Mouse (Mus musculus): Measurements from ENCODE around the gene Mroh2b. TPM values are rescaled to one million over a fixed set of nuclear protein-coding genes. Genes with fewer than 3 reads are reported as not detected.

Gene Mroh2b
- not detected in 2 replicates for polyA plus RNA-seq (2012; rRNA removed)

DNA sequence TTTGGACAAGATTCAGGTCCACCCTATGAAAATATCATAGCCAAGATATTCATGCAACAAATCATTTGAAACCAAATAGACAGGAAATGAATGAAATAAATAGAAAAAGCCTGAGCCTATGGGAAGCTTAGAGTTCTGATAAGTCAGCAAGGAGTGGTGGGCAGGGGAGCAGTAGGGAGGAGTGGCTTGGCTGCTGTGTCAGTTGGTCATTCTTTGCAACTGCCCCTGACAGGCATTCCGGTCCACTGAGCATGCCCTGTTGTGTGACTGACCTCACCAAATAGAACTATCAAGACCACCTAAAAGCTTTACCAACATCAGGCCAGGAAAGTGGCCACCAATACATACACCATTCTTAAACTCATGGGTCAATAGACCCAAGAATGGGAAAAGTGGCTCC, at the start of gene Mroh2b:
Gene Mroh2b, plus strand, starts transcription at position 301 of the 400 bp plus-strand sequence.
- H3K4me1 ChIP-seq (ENCODE audit: control insufficient read depth, insufficient read depth, low read length) = no peaks in the 10 kb centered on the region
- H3K27ac ChIP-seq (ENCODE audit: insufficient read depth, low read length) = no peak within 1 kb of the TSS
- 56% methylated on average over 1 of the region's 1 CpGs for WGBS
- H3K27me3 ChIP-seq (ENCODE audit: control insufficient read depth, insufficient read depth, low read length) = no peaks in the 10 kb centered on the region
- no peak for TF ChIP-seq CTCF (IDR thresholded peaks at IDR 0.05; ENCODE audit: borderline replicate concordance, insufficient read depth, low read depth, low read length)
- no peak for TF ChIP-seq POLR2A (IDR thresholded peaks at IDR 0.05; ENCODE audit: borderline replicate concordance, insufficient read depth, low read length)
- DNase-seq = peak in 1 of 2 experiments; percentile 2
- H3K4me3 ChIP-seq (replicated peaks; ENCODE audit: insufficient read depth, low read depth, low read length) = no peak within 1 kb of the TSS

DNA sequence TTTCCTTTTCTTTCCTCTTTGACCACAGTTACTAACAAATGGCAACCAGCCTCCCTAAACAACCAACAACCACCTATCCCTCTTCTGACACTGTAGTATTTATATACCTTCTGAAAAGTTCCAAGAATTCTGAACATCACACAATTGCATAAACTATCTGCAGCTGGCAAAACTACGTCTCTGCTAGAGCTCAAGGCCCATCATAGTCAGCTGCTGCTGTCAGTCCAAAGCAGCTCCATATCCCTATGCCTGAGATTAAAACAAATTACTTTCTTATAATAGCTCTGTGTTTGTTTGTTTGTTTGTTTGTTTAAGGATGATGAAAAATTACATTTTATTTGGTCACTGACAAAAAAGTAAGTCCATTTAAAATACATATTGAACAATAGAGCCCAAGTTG, 48.5 kb upstream of the Mroh2b start:
- Histone ChIP-seq H3K27ac (ENCODE audit: insufficient read depth, low read length) (no peak overlapping the region), H3K4me1 (ENCODE audit: control insufficient read depth, insufficient read depth, low read length) (no peaks in the 10 kb centered on the region), H3K4me3 (replicated peaks; ENCODE audit: insufficient read depth, low read depth, low read length) (no peak overlapping the region), H3K27me3 (ENCODE audit: control insufficient read depth, insufficient read depth, low read length) (no peaks in the 10 kb centered on the region)
- TF ChIP-seq CTCF (IDR thresholded peaks at IDR 0.05; ENCODE audit: borderline replicate concordance, insufficient read depth, low read depth, low read length) = no peak
- TF ChIP-seq POLR2A (IDR thresholded peaks at IDR 0.05; ENCODE audit: borderline replicate concordance, insufficient read depth, low read length) = no peak
- WGBS = 97% methylated on average over 1 of the region's 1 CpGs
- no peak for DNase-seq

DNA sequence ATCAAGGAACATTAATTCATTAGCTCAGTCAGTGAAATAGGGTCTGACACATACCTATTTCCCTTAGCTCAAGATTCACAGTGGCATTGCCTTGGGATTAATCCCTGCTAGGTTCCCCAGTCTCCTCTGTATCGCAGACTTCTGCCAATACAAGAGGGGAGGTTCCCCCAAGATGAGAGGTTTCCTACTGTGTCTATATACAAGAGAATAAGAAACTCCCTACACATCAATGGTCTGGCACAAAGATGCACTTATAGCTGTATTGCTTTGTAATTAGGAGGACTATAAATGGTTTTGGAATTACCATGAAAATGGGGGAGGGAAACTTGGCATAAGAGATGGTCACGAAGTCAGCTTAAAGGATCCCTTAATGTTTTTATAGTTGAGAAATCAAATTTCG, 3.6 kb upstream of the Mroh2b start:
- TF ChIP-seq POLR2A (IDR thresholded peaks at IDR 0.05; ENCODE audit: borderline replicate concordance, insufficient read depth, low read length) (no peak), CTCF (IDR thresholded peaks at IDR 0.05; ENCODE audit: borderline replicate concordance, insufficient read depth, low read depth, low read length) (no peak)
- no peaks in the 10 kb centered on the region; the same call in 1 of the 2 replicates for H3K27me3 ChIP-seq (ENCODE audit: control insufficient read depth, insufficient read depth, low read length)
- no peak overlapping the region for H3K27ac ChIP-seq (ENCODE audit: insufficient read depth, low read length)
- H3K4me3 ChIP-seq (replicated peaks; ENCODE audit: insufficient read depth, low read depth, low read length) = no peak overlapping the region
- 40% methylated on average over 3 of the region's 3 CpGs for WGBS
- H3K4me1 ChIP-seq (ENCODE audit: control insufficient read depth, insufficient read depth, low read length) = no peaks in the 10 kb centered on the region
- no peak for DNase-seq

DNA sequence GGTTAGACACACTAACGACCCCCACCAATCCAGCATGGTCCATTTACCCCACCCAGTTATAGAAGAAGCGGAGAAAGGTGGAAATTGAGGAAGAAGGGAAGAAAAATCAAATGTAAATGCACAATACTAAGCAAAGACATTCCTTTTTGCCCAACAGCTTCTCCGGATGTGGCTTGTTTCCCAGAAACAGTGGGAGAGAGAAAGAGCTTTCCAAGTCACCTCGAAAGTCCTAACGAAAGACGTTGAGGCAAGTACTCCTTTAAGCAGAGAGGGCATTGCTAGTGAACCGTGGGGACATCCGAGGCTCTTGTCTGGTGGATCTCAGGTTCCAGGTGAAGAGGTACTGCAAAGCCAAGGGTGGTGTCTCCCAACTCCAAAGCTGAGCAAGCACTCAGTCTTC, 36.2 kb downstream of the Mroh2b start:
- TF ChIP-seq CTCF (IDR thresholded peaks at IDR 0.05; ENCODE audit: borderline replicate concordance, insufficient read depth, low read depth, low read length) (no peak), POLR2A (IDR thresholded peaks at IDR 0.05; ENCODE audit: borderline replicate concordance, insufficient read depth, low read length) (no peak)
- Histone ChIP-seq H3K27me3 (ENCODE audit: control insufficient read depth, insufficient read depth, low read length) (no peaks in the 10 kb centered on the region), H3K4me1 (ENCODE audit: control insufficient read depth, insufficient read depth, low read length) (no peaks in the 10 kb centered on the region), H3K27ac (ENCODE audit: insufficient read depth, low read length) (no peak overlapping the region), H3K4me3 (replicated peaks; ENCODE audit: insufficient read depth, low read depth, low read length) (no peak overlapping the region)
- DNase-seq = peak in 1 of 2 experiments; percentile 4
- 29% methylated on average over 8 of the region's 8 CpGs for WGBS

GRCm38 (mm10) chr15:4973355-4973754, 74.8 kb downstream of the Mroh2b start:
- WGBS = 97% methylated on average over 1 of the region's 1 CpGs
- TF ChIP-seq POLR2A (IDR thresholded peaks at IDR 0.05; ENCODE audit: borderline replicate concordance, insufficient read depth, low read length) = no peak
- TF ChIP-seq CTCF (IDR thresholded peaks at IDR 0.05; ENCODE audit: borderline replicate concordance, insufficient read depth, low read depth, low read length) = no peak
- no peak for DNase-seq

GRCm38 (mm10) chr15:5002903-5003302, 104.4 kb downstream of the Mroh2b start:
- 12% methylated on average over 2 of the region's 2 CpGs for WGBS
- no peaks in the 10 kb centered on the region for H3K27me3 ChIP-seq (ENCODE audit: control insufficient read depth, insufficient read depth, low read length)
- H3K4me1 ChIP-seq (ENCODE audit: control insufficient read depth, insufficient read depth, low read length) = no peaks in the 10 kb centered on the region
- TF ChIP-seq CTCF (IDR thresholded peaks at IDR 0.05; ENCODE audit: borderline replicate concordance, insufficient read depth, low read depth, low read length) = no peak
- TF ChIP-seq POLR2A (IDR thresholded peaks at IDR 0.05; ENCODE audit: borderline replicate concordance, insufficient read depth, low read length) = no peak
- no peak overlapping the region for H3K4me3 ChIP-seq (replicated peaks; ENCODE audit: insufficient read depth, low read depth, low read length)
- no peak overlapping the region for H3K27ac ChIP-seq (ENCODE audit: insufficient read depth, low read length)
- no peak for DNase-seq

More at GRCm38 (mm10) chr15:4973355-4973754, 74.8 kb downstream of the Mroh2b start:
- H3K27ac ChIP-seq (ENCODE audit: insufficient read depth, low read length) = no peak overlapping the region
- peaks cover 4% of the 10 kb centered on the region; the same call in 1 of the 2 replicates for H3K4me1 ChIP-seq (ENCODE audit: control insufficient read depth, insufficient read depth, low read length)
- no peaks in the 10 kb centered on the region for H3K27me3 ChIP-seq (ENCODE audit: control insufficient read depth, insufficient read depth, low read length)
- no peak overlapping the region for H3K4me3 ChIP-seq (replicated peaks; ENCODE audit: insufficient read depth, low read depth, low read length)

DNA sequence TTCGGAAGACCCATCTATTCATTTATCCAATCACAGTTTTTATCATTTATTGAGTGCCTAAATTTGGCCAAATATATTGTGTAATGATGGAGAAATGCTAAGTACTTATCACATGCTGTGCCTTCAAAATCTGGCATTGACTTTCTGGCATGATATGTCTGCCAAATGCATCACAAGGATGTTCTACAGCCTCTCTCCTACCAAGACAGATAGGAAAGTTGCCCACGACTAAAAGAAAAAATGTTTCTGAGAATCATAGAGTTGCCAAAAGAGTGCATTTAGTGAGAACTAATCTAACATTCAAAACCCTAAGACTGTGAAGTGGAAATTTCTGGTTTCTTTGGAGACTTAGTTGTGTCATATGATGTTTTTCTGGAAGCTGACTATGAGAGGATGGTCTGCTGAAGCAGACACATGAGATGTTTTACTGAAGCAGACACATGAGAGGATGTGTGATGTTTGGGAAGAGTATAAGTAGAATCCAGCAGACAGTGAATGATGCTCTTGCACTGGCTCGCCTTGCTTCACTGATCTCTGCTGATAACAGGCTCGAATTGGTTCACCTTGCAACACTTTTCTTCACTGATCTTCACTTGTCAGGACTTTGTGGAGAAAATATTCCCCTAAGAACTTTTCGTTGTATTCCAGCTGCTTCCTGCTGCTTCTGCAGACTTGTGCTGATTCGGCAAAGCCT, 105.1 kb downstream of the Mroh2b start:
- no peak for DNase-seq
- TF ChIP-seq CTCF (IDR thresholded peaks at IDR 0.05; ENCODE audit: borderline replicate concordance, insufficient read depth, low read depth, low read length) (no peak), POLR2A (IDR thresholded peaks at IDR 0.05; ENCODE audit: borderline replicate concordance, insufficient read depth, low read length) (no peak)
- no peak overlapping the region for H3K4me3 ChIP-seq (replicated peaks; ENCODE audit: insufficient read depth, low read depth, low read length)
- no peak overlapping the region for H3K27ac ChIP-seq (ENCODE audit: insufficient read depth, low read length)
- no peaks in the 10 kb centered on the region for H3K4me1 ChIP-seq (ENCODE audit: control insufficient read depth, insufficient read depth, low read length)
- H3K27me3 ChIP-seq (ENCODE audit: control insufficient read depth, insufficient read depth, low read length) = no peaks in the 10 kb centered on the region
- 60% methylated on average over 6 of the region's 6 CpGs for WGBS

DNA sequence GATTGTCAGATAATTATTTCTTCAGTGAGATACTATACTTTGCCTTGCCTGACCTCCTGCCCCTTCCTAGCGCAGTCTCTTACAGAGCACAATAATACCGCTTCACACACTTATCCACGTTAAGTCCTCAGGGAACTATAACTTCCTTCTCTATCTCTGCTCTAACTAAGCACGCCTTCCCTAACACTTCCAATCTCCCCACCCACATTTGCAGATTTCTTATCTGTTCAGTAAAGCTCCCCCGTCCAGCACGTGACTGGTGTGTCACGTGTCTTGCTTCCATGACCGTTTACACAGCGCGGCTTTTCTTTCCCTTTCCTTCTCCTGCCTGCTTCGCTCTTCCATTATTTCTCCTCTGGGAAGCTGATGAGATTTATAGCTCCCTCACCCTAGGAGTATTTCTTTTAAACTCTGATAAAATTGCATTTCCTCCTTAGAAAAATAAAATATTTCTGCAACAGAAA, 111.1 kb downstream of the Mroh2b start:
- H3K4me3 ChIP-seq (replicated peaks; ENCODE audit: insufficient read depth, low read depth, low read length) = no peak overlapping the region
- no peak for TF ChIP-seq CTCF (IDR thresholded peaks at IDR 0.05; ENCODE audit: borderline replicate concordance, insufficient read depth, low read depth, low read length)
- no peak for TF ChIP-seq POLR2A (IDR thresholded peaks at IDR 0.05; ENCODE audit: borderline replicate concordance, insufficient read depth, low read length)
- 86% methylated on average over 11 of the region's 11 CpGs for WGBS
- H3K4me1 ChIP-seq (ENCODE audit: control insufficient read depth, insufficient read depth, low read length) = no peaks in the 10 kb centered on the region
- no peak for DNase-seq
- no peaks in the 10 kb centered on the region for H3K27me3 ChIP-seq (ENCODE audit: control insufficient read depth, insufficient read depth, low read length)
- H3K27ac ChIP-seq (ENCODE audit: insufficient read depth, low read length) = no peak overlapping the region

Other genes starting within 250 kb of the Mroh2b start
- not detected in 2 replicates for gene C6, start 171.6 kb upstream of the Mroh2b start, polyA plus RNA-seq (2012; rRNA removed)
- gene C7, start 165.0 kb downstream of the Mroh2b start, polyA plus RNA-seq (2012; rRNA removed) = 0.03 and 0.07 TPM in 2 replicates
- 0.59 and 0.70 TPM in 2 replicates for gene Card6, start 209.8 kb downstream of the Mroh2b start, polyA plus RNA-seq (2012; rRNA removed)
- 845 and 981 TPM in 2 replicates for gene Rpl37, start 217.9 kb downstream of the Mroh2b start, polyA plus RNA-seq (2012; rRNA removed)
- 19.5 and 20.6 TPM in 2 replicates for gene Prkaa1, start 245.1 kb downstream of the Mroh2b start, polyA plus RNA-seq (2012; rRNA removed)